Mouse (Mus musculus) B cell, adult 67 days (primary cell): ENCODE results near the gene Rhcg. TPM values are rescaled to one million over a fixed set of nuclear protein-coding genes. Genes with fewer than 3 reads are reported as not detected.

Experiments
- total RNA-seq, 2 experiments: library from RNA; stranded (reverse); gene quantifications; 4 replicates each; pipeline ENCODE4 v1.2.4; 2023

Gene Rhcg
- total RNA-seq = not detected

DNA sequence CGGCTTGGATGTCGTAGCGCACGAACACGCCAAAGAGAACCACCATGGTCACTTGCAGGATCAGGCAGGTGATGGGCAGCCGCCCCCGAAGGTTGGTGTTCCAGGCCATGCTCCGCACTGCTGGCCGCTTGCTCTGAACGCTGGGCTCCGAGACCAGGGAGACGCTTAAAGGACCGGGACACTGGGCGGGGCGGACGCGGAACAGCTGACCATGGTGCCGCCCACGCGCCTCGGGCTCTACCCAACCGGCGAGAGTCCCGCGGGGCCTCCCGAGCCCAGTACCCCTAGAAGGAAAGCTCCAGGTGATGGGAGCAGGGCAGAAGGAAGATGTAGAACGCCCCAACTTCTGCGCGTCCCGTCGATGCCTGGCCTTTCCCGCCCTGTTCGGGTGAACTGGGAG lies at the start of gene Rhcg:
Rhcg (minus strand) TSS at position 240 of the 400 bp plus-strand sequence.

DNA sequence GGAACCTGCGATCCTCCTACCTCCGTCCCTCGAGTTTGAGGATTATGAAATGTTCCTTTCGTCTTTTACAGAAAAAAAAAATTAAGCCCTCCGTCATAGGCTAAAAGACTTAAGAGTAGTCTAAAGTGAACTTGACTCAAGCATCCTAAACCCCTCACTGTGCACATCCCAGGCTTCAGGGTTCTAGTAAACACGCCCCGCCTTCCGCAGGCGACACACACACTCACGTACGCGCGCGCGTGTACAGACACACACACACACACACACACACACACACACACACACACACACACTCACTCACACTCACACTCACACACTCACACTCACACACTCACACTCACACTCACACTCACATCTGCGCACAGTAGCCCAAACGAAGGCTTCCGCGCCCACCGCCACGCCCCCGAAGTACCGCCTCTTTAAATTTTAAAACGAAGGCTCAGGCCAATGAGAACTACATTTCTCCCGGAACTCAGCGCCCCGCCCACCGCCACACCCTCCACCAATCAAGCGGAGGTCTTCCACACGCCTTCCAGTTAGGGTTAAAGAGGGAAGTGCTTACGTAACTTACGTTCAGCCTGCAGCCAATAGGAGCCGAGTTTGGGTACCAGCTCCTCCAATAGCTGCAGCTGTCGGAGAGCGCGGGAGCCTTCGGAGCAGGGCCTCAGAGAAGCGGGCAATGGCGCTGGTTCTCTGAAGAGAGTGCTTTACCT lies 42.3 kb upstream of the Rhcg start, which contains the start of gene Ticrr:
Ticrr (plus strand) TSS at position 619 of the 713 bp plus-strand sequence.

Other genes with a start within 250 kb of the Rhcg start
- gene Rlbp1, start 230.6 kb downstream of the Rhcg start, total RNA-seq = not detected
- gene Fanci, start 225.7 kb downstream of the Rhcg start, total RNA-seq = 1 to 10 TPM; 3.0 to 4.1 TPM
- gene Polg, start 151.3 kb downstream of the Rhcg start, total RNA-seq = 100 to 1,000 TPM; 178 to 191 TPM
- gene Ticrr, start 42.5 kb upstream of the Rhcg start, total RNA-seq = 1 to 10 TPM; 2.7 to 4.1 TPM
- gene Kif7, start 98.1 kb upstream of the Rhcg start, total RNA-seq = under 1 TPM in 1 of 2 experiments, not detected in 1; 0.23 TPM
- gene Plin1, start 115.2 kb upstream of the Rhcg start, total RNA-seq = not detected
- under 1 TPM; 0.38 to 0.42 TPM for gene Pex11a, start 125.5 kb upstream of the Rhcg start, total RNA-seq
- gene Wdr93, start 125.5 kb upstream of the Rhcg start, total RNA-seq = not detected
- gene Mesp1, start 176.1 kb upstream of the Rhcg start, total RNA-seq = not detected
- under 1 TPM in 1 of 2 experiments, not detected in 1; 0.26 TPM for gene Mesp2, start 193.1 kb upstream of the Rhcg start, total RNA-seq
- gene Anpep, start 243.4 kb upstream of the Rhcg start, total RNA-seq = under 1 TPM in 1 of 2 experiments, not detected in 1; 0.52 TPM